Mouse (Mus musculus): ENCODE measurements at regions not wholly inside any gene's neighbourhood (a gene's known extent, or its start where the extent isn't known, plus 50 kb on each side); places are given as distances from the start of the nearest gene placed in this dataset.
"Not testable (repeated sequence)": the region's sequence is repeated elsewhere in the genome, so short reads cannot be mapped to it uniquely, and the experiment has no call there.

GRCm38 (mm10) chr3:59563486-59564006 lies 166.0 kb upstream of the Gm5538 start:
- DNase-seq = not testable (repeated sequence)

- no peak for DNase-seq
Observed at GRCm38 (mm10) chr3:59542621-59543020, 187.0 kb upstream of the Gm5538 start.

- not testable (repeated sequence) for DNase-seq
Observed at GRCm38 (mm10) chr3:59540547-59540946, 189.0 kb upstream of the Gm5538 start.

GRCm38 (mm10) chr3:59539893-59540292 lies 189.7 kb upstream of the Gm5538 start:
- DNase-seq = not testable (repeated sequence)

GRCm38 (mm10) chr3:59531311-59531834 lies 187.2 kb upstream of the Igsf10 start:
- no peak for DNase-seq

GRCm38 (mm10) chr3:59530592-59531310 lies 186.6 kb upstream of the Igsf10 start:
- no peak for DNase-seq

- DNase-seq = no peak
Observed at GRCm38 (mm10) chr3:59520766-59521165, 176.6 kb upstream of the Igsf10 start.

- no peak for DNase-seq
Observed at GRCm38 (mm10) chr3:59478095-59478494, 133.9 kb upstream of the Igsf10 start.

- no peak for DNase-seq
Observed at GRCm38 (mm10) chr3:59477441-59478061, 133.4 kb upstream of the Igsf10 start.

- DNase-seq = no peak
Observed at GRCm38 (mm10) chr3:59468956-59469355, 124.8 kb upstream of the Igsf10 start.

- DNase-seq = no peak
Observed at GRCm38 (mm10) chr3:59462341-59463158, 118.4 kb upstream of the Igsf10 start.

- DNase-seq = no peak
Observed at GRCm38 (mm10) chr3:59456938-59457337, 112.7 kb upstream of the Igsf10 start.

- DNase-seq = no peak
Observed at GRCm38 (mm10) chr3:59451084-59451483, 106.9 kb upstream of the Igsf10 start.

- no peak for DNase-seq
Observed at GRCm38 (mm10) chr3:59423621-59424020, 79.4 kb upstream of the Igsf10 start.

- no peak for DNase-seq
Observed at GRCm38 (mm10) chr3:59409131-59409530, 64.9 kb upstream of the Igsf10 start.

GRCm38 (mm10) chr3:59406035-59406434 lies 61.8 kb upstream of the Igsf10 start:
- no peak for DNase-seq

- DNase-seq = peak; percentile 3 to 23
Observed at GRCm38 (mm10) chr3:59401856-59402255, 57.7 kb upstream of the Igsf10 start.

- DNase-seq = no peak
Observed at GRCm38 (mm10) chr3:59401425-59401824, 57.2 kb upstream of the Igsf10 start.

Measured in kidney, adult 8-10 months (tissue).